Mouse (Mus musculus): ENCODE measurements around the gene S100a6. TPM values are rescaled to one million over a fixed set of nuclear protein-coding genes. Genes with fewer than 3 reads are reported as not detected.

Gene S100a6
- total RNA-seq, 1 experiment: 912 TPM

- no peaks in the 10 kb centered on the region for H3K36me3 ChIP-seq (ENCODE audit: control insufficient read depth, insufficient read depth, low read length, poor library complexity, severe bottlenecking)
- DNase-seq (ENCODE audit: low read depth, low spot score): no peak
- H3K9me3 ChIP-seq (ENCODE audit: control insufficient read depth, insufficient read depth, low read depth, low read length): no peaks in the 10 kb centered on the region
- in situ Hi-C loops (cut with MboI; ENCODE audit: low sequenced_read_pairs in 2 of 2, unreplicated experiment in 2 of 2): no loop called here
- H3K4me1 ChIP-seq (ENCODE audit: control insufficient read depth in 2 of 2, insufficient read depth in 2 of 2, low read length in 2 of 2, poor library complexity in 1 of 2): no peaks in the 10 kb centered on the region
- H3K9ac ChIP-seq (ENCODE audit: insufficient read depth, low read depth, low read length, poor library complexity, severe bottlenecking): no peak overlapping the region
- TF ChIP-seq MAFK (IDR thresholded peaks at IDR 0.05; ENCODE audit: insufficient read depth, low read depth, low read length) (no peak), ZC3H11A (IDR thresholded peaks at IDR 0.05; ENCODE audit: borderline replicate concordance, low read depth, low read length) (no peak), ZNF384 (IDR thresholded peaks at IDR 0.05; ENCODE audit: low read depth, low read length) (no peak), CHD2 (IDR thresholded peaks at IDR 0.05; ENCODE audit: low read depth, low read length) (no peak)
- H3K27ac ChIP-seq (ENCODE audit: insufficient read depth, low read depth, low read length, poor library complexity, severe bottlenecking): no peak overlapping the region
- no peak overlapping the region for H3K4me3 ChIP-seq (ENCODE audit: insufficient read depth in 1 of 2, low read depth in 1 of 2, low read length in 2 of 2, poor library complexity in 1 of 2, severe bottlenecking in 1 of 2)
Observed at GRCm38 (mm10) chr3:90631984-90632383, 19.3 kb downstream of the S100a6 start.

- no peak for DNase-seq (ENCODE audit: low read depth, low spot score)
- Histone ChIP-seq H3K27ac (ENCODE audit: insufficient read depth, low read depth, low read length, poor library complexity, severe bottlenecking) (no peak overlapping the region), H3K9ac (ENCODE audit: insufficient read depth, low read depth, low read length, poor library complexity, severe bottlenecking) (no peak overlapping the region), H3K9me3 (ENCODE audit: control insufficient read depth, insufficient read depth, low read depth, low read length) (no peaks in the 10 kb centered on the region), H3K4me1 (ENCODE audit: control insufficient read depth in 2 of 2, insufficient read depth in 2 of 2, low read length in 2 of 2, poor library complexity in 1 of 2) (no peaks in the 10 kb centered on the region), H3K4me3 (ENCODE audit: insufficient read depth in 1 of 2, low read depth in 1 of 2, low read length in 2 of 2, poor library complexity in 1 of 2, severe bottlenecking in 1 of 2) (no peak overlapping the region), H3K36me3 (ENCODE audit: control insufficient read depth, insufficient read depth, low read length, poor library complexity, severe bottlenecking) (no peaks in the 10 kb centered on the region)
- TF ChIP-seq HCFC1 (IDR thresholded peaks at IDR 0.05; ENCODE audit: borderline replicate concordance, insufficient read depth, low read length): no peak
- in situ Hi-C loops (cut with MboI; ENCODE audit: low sequenced_read_pairs in 2 of 2, unreplicated experiment in 2 of 2): no loop called here
Observed at GRCm38 (mm10) chr3:90638511-90639275, 26.0 kb downstream of the S100a6 start.

GRCm38 (mm10) chr3:90639511-90640154 lies 27.0 kb downstream of the S100a6 start:
- H3K9me3 ChIP-seq (ENCODE audit: control insufficient read depth, insufficient read depth, low read depth, low read length): no peaks in the 10 kb centered on the region
- DNase-seq (ENCODE audit: low read depth, low spot score): peak; percentile 54
- no peaks in the 10 kb centered on the region for H3K36me3 ChIP-seq (ENCODE audit: control insufficient read depth, insufficient read depth, low read length, poor library complexity, severe bottlenecking)
- no peak for TF ChIP-seq MAFK (IDR thresholded peaks at IDR 0.05; ENCODE audit: insufficient read depth, low read depth, low read length)
- H3K27ac ChIP-seq (ENCODE audit: insufficient read depth, low read depth, low read length, poor library complexity, severe bottlenecking): no peak overlapping the region
- no peak overlapping the region for H3K4me3 ChIP-seq (ENCODE audit: insufficient read depth in 1 of 2, low read depth in 1 of 2, low read length in 2 of 2, poor library complexity in 1 of 2, severe bottlenecking in 1 of 2)
- in situ Hi-C loops (cut with MboI; ENCODE audit: low sequenced_read_pairs in 2 of 2, unreplicated experiment in 2 of 2): no loop called here
- H3K9ac ChIP-seq (ENCODE audit: insufficient read depth, low read depth, low read length, poor library complexity, severe bottlenecking): no peak overlapping the region
- no peaks in the 10 kb centered on the region for H3K4me1 ChIP-seq (ENCODE audit: control insufficient read depth in 2 of 2, insufficient read depth in 2 of 2, low read length in 2 of 2, poor library complexity in 1 of 2)

GRCm38 (mm10) chr3:90640981-90641380 lies 28.3 kb downstream of the S100a6 start:
- no peaks in the 10 kb centered on the region for H3K4me1 ChIP-seq (ENCODE audit: control insufficient read depth in 2 of 2, insufficient read depth in 2 of 2, low read length in 2 of 2, poor library complexity in 1 of 2)
- no peak overlapping the region for H3K27ac ChIP-seq (ENCODE audit: insufficient read depth, low read depth, low read length, poor library complexity, severe bottlenecking)
- H3K9me3 ChIP-seq (ENCODE audit: control insufficient read depth, insufficient read depth, low read depth, low read length): no peaks in the 10 kb centered on the region
- in situ Hi-C loops (cut with MboI; ENCODE audit: low sequenced_read_pairs in 2 of 2, unreplicated experiment in 2 of 2): no loop called here
- H3K9ac ChIP-seq (ENCODE audit: insufficient read depth, low read depth, low read length, poor library complexity, severe bottlenecking): no peak overlapping the region
- DNase-seq (ENCODE audit: low read depth, low spot score): no peak
- H3K36me3 ChIP-seq (ENCODE audit: control insufficient read depth, insufficient read depth, low read length, poor library complexity, severe bottlenecking): no peaks in the 10 kb centered on the region
- TF ChIP-seq HCFC1 (IDR thresholded peaks at IDR 0.05; ENCODE audit: borderline replicate concordance, insufficient read depth, low read length) (no peak), ZC3H11A (IDR thresholded peaks at IDR 0.05; ENCODE audit: borderline replicate concordance, low read depth, low read length) (no peak), MAFK (IDR thresholded peaks at IDR 0.05; ENCODE audit: insufficient read depth, low read depth, low read length) (no peak), ZNF384 (IDR thresholded peaks at IDR 0.05; ENCODE audit: low read depth, low read length) (no peak), CHD2 (IDR thresholded peaks at IDR 0.05; ENCODE audit: low read depth, low read length) (no peak)
- no peak overlapping the region for H3K4me3 ChIP-seq (ENCODE audit: insufficient read depth in 1 of 2, low read depth in 1 of 2, low read length in 2 of 2, poor library complexity in 1 of 2, severe bottlenecking in 1 of 2)

GRCm38 (mm10) chr3:90644220-90644619 lies 31.5 kb downstream of the S100a6 start:
- TF ChIP-seq ZNF384 (IDR thresholded peaks at IDR 0.05; ENCODE audit: low read depth, low read length) (no peak), MAFK (IDR thresholded peaks at IDR 0.05; ENCODE audit: insufficient read depth, low read depth, low read length) (no peak)
- DNase-seq (ENCODE audit: low read depth, low spot score): peak; percentile 31
- Histone ChIP-seq H3K27ac (ENCODE audit: insufficient read depth, low read depth, low read length, poor library complexity, severe bottlenecking) (no peak overlapping the region), H3K36me3 (ENCODE audit: control insufficient read depth, insufficient read depth, low read length, poor library complexity, severe bottlenecking) (no peaks in the 10 kb centered on the region), H3K9me3 (ENCODE audit: control insufficient read depth, insufficient read depth, low read depth, low read length) (no peaks in the 10 kb centered on the region), H3K4me1 (ENCODE audit: control insufficient read depth in 2 of 2, insufficient read depth in 2 of 2, low read length in 2 of 2, poor library complexity in 1 of 2) (no peaks in the 10 kb centered on the region), H3K4me3 (ENCODE audit: insufficient read depth in 1 of 2, low read depth in 1 of 2, low read length in 2 of 2, poor library complexity in 1 of 2, severe bottlenecking in 1 of 2) (no peak overlapping the region), H3K9ac (ENCODE audit: insufficient read depth, low read depth, low read length, poor library complexity, severe bottlenecking) (no peak overlapping the region)
- in situ Hi-C loops (cut with MboI; ENCODE audit: low sequenced_read_pairs in 2 of 2, unreplicated experiment in 2 of 2): no loop called here

Measured in ES-E14 (cell line).